Mouse (Mus musculus) cerebellum, adult 18-20 months (tissue): ENCODE data around the gene Henmt1.

Experiments used
- DNase-seq, 2 experiments: peaks; one replicate each; pipeline ENCODE4 v3.0.0; 2021

The Henmt1 gene

GRCm38 (mm10) chr3:108940001-108940633 lies 444 bp downstream of the Henmt1 start, which contains the start of gene Gm9857:
Gm9857 (minus strand) TSS chr3:108940445.
- peak in 1 of 2 experiments; percentile 26 for DNase-seq

DNA sequence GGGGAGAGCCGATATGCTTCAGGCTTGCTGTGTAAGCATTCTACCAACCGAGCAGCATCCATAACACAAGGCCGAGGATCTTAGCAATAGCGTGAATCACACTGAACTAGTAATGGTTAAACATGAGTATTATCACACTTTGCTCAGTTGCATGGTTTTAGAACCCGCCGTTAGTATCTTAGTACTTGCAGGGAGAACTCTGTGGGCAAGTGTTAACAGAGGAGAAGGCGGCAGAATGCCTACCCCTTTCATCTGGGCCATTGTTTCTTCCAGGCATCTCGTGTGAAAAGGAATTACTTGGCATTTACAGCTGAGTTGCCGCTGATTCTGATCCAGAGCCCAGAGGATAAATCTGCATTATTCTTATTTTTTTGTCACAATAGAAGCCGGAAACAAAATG lies 1.3 kb downstream of the Henmt1 start:
- DNase-seq = no peak

DNA sequence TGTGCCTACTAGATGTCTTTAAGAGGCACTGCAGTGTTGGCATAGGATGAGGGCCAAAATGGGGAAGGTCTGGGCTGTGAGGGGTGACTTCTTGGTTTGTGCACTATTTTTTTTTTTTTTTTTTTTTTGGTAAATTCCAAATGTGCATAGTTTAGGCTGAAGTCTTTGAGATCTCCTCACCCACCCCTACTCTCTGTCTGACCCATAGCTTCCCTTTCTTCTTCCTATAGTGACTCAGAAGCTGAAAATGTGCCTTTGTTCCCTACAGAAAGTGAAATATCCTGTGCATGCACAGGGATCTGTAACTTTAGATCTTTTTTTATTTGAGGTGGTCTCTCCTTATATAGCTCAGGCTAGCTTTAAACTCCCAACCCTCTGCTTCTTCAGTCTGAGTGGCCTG lies 18.3 kb downstream of the Henmt1 start:
- DNase-seq = no peak

DNA sequence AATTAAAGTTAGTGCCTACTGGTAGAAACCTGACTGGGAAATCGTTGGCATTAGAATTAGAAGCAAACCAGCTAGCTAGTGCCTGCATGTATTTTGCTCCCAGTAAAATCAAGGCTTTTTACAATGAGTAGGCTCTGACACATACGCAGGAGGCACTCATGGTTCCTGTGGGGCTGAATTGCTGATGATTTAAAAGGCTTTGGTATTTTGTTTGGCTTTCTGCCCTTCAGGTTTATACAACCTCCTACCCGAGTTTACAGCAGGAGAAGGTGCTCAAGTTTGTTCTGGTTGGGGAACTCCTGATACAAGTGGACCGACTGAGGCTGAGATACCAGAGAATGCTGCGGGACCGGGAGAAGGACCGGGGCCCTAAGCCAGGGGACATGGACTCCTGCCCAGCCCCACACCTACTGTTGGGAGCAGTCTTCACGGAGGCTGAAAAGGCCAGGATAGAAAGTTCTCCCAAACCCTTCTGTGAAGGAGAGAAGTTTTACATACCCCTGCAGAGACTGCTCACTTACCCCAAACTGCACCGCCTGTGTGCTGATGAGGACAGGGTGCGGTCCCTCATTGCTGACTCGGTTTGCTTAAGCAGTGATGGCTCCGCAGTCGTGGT lies 20.1 kb downstream of the Henmt1 start:
- DNase-seq = peak in 1 of 2 experiments; percentile 21

GRCm38 (mm10) chr3:108961226-108961625 lies 21.6 kb downstream of the Henmt1 start:
- peak in 1 of 2 experiments; percentile 22 for DNase-seq

- DNase-seq = no peak
Observed at GRCm38 (mm10) chr3:108961655-108962054, 22.0 kb downstream of the Henmt1 start.

DNA sequence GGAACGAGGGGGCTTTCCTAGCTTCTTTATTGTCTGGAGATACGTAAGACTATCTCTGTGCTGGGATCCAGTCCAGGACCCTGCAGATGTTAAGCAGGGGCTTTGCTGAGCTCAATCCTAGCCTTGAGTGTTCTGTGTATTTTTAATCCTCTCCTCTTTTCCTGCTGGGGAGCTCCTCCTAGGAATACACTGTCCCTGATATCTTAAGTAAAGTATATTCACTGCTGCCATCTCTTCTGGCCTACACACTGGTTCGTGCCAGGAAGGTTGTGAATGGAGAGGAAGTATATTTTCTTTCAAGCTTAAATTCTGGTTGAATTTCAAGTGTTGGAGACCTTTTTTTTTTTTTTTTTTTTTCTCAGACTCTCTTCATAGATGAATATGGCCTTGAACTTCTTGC lies 23.6 kb downstream of the Henmt1 start:
- DNase-seq = no peak

- DNase-seq = no peak
Observed at GRCm38 (mm10) chr3:108963776-108964175, 24.1 kb downstream of the Henmt1 start.

GRCm38 (mm10) chr3:108964361-108965044 lies 24.8 kb downstream of the Henmt1 start:
- peak; percentile 20 to 26 for DNase-seq

DNA sequence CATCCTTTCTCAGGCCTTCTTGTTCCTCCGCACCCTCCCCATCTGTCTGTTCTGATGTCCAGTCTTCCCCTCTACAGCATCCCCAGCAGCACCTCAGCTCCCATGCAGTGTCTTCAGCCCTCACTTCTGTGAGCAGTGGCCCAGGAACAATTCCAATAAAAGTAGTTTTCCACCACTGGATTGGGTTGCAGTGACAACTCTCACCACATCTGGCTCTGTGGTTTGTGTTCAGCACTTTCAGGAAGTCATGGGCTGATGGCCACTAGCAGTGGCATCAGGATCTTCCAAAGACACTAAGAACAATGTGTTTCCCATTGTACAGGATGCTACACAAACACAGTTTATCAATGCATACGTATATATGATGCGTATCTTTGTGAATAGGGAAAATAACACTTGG lies 26.4 kb downstream of the Henmt1 start:
- no peak for DNase-seq

DNA sequence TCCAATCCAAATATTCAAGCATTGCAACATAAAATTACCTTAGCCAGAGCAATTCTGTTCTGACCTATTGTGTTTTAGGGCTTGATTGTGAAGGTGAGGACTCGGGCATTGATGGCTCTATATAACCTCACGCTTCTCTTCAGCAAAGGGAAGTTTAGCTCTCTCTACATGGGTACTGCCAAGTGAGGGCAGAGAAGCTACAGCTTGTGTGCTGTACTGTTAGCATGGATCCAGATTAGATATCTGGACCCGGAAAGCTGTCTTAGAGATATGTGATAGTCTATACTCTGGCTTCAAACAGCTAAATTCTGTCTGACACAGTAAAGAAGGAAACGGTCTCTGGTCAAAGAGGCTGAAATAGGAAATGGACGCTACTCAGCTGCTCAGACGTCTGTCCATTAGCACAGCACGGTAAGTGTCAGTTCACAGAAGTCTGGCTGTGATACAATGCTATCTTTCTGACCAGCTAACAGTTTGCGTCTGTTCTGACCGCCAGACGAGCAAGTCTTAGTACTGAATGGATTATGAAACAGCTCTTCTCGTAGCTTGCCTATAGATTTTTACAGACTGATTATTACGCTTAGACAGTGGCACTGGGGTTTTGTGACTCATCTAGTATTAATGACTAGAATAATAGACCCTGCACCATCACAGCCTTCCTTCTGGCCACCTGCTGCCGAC lies 34.4 kb downstream of the Henmt1 start:
- no peak for DNase-seq

DNA sequence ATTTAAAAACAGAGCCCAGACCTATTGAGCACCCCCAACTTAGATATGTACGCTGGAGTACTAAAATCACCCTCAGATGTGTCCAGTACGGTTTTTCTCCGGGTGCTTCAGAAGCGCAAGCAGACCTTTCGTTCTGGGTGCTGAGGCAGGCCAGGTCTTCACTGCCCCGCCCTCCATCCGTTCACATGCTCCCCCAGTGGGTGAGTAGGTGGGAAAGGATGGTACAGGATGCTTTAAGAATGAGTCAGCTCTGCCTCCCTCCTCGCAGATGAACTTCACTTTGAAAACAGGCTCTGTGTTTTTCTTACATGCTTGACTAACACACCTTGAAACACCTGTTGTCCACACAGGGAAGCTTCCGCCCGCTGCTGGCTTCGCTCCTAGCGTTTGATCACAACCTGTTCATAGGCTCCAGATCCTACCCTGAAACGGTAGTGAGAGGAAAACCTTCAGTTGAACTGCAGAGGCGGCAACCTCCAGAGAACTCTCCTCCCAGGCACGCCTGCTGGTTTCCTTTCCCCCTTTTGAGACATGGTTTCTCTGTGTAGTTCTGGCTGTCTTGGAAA lies 35.3 kb downstream of the Henmt1 start:
- peak; percentile 21 to 42 for DNase-seq

DNA sequence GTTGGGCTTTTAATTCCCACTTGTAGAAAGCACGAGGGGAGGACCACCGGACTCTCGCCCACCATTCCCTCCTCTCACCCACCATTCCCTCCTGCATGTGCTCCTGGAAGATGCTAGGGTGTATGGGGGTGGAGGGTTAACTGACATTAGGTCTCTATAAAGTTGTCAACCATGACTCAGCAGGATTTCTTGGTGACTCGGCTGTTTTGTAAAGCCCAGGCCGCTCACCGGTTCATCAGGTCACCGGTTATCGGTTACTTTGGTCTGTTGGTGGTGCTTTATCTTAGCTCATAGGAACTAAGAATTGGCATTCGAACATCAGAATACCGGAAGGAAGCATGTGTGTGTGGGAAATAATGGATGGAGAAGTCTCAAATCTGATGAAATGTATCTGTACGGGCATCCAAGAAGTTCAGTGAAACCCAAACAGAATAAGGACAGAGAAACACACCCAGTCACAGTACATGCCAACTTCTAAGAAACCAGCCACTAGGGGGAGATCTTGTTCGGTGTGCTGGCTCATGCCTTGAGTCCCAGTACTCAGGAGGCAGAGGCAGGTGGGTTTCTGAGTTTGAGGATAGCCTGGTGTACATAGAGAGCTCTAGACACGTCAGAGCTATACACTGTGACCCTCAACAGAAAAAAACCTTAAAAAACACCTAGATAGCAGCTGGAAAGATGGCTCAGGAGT lies 37.8 kb downstream of the Henmt1 start:
- DNase-seq = no peak

DNA sequence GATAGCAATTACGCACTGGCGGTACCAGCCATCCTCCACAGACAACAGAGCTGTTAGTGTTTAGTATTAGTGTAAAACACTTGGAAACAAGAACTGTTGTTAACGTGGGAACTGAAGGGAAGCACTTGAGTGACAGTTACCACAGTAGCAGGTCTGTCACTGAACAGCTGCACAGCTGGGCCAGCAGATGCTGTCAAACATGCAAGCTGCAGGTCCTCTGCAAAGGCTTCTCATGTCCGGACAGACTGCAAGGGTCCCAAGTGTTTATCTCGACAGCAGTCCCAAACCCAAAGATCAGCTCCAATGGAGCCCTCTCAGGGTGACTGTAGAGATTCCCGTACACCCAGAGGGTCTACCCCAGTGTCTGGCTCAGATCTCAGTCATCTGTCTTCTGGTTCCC lies 42.3 kb downstream of the Henmt1 start:
- no peak for DNase-seq

DNA sequence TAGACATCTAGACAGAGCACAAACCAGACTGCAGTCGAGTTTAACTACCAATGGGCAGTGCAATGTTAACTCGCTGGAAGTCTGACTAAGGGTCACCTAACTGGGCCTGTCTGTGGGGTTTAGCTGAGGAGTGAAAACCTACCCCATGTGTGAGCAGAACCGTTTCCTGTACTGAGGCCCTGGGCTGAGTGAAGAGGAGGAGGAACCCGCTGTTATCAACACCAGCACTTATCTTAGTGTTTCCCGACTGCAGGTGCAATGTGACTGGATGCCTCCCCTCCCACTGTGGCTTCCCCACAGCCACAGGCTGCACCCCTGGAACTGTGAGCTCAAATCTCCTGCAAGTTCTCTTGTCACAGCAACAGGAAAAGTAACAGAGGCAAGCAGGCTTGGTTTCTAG lies 44.3 kb downstream of the Henmt1 start:
- DNase-seq = no peak

GRCm38 (mm10) chr3:108986534-108986933 lies 46.9 kb downstream of the Henmt1 start:
- DNase-seq = no peak

GRCm38 (mm10) chr3:108987009-108987659 lies 47.5 kb downstream of the Henmt1 start:
- DNase-seq = no peak

DNA sequence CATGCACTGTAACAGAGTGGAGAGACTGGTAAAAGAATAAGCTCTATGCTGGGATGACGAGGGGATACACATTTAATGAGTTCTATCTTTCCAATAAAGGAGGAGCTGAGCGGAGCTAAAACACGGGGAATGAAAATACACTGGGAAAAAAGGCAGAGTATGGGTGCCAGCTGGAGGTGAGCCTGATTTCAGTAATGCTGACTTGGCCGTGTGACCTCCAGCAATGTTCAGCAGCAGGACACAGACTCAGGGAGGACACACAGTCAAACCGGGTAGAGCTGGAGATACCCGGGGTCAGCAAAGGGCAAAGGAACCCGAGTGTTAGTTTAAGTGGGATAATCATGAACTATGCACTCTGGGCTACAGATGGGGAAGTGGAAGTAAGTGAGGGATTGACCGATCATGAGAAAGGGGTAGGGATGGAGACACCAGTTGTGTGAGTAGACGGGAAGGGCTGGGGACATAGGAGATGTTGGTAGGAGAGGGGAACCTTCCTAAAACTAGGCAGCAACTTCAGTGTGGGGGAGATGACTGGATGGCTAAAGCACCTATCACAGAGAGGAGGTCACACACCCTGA lies 50.4 kb downstream of the Henmt1 start:
- no peak for DNase-seq

GRCm38 (mm10) chr3:108994477-108994876 lies 54.8 kb downstream of the Henmt1 start:
- DNase-seq = no peak

- no peak for DNase-seq
Observed at GRCm38 (mm10) chr3:108995379-108995778, 55.7 kb downstream of the Henmt1 start.

- no peak for DNase-seq
Observed at GRCm38 (mm10) chr3:108997284-108997683, 57.6 kb downstream of the Henmt1 start.

- DNase-seq = no peak
Observed at GRCm38 (mm10) chr3:108997762-108998161, 58.1 kb downstream of the Henmt1 start.
